Mouse (Mus musculus) right cerebral cortex, postnatal 36 days (tissue): ENCODE data around the gene Il17rc.

Experiments
- DNase-seq, 2 experiments: peaks; one replicate each; pipeline ENCODE4 v3.0.0; 2022; ENCODE audit warnings: low spot score in 2 of 2, mixed read lengths in 1 of 2

Il17rc gene

DNA sequence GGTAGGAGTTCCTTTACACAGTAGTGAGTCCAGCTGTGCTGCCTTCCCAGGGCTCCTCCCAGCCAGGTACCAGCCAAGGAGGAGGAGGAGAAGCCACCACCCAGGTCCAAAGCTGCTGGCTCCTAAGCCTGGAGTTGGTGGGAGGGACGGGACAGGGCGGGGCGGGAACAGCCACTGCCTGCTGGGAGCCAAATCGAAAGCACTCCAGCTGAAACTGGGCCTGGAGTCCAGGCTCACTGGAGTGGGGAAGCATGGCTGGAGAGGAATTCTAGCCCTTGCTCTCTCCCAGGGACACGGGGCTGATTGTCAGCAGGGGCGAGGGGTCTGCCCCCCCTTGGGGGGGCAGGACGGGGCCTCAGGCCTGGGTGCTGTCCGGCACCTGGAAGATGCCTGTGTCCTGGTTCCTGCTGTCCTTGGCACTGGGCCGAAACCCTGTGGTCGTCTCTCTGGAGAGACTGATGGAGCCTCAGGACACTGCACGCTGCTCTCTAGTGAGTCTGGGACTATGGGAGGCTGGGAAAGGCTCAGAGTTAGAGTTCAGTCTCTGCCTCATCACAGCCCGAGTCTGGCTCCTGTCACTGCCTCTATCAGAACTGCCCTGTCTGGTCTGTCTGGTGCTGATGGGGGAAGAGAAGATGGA, at the start of gene Il17rc:
Il17rc (plus strand) TSS at position 131 of the 640 bp plus-strand sequence.
- no peak for DNase-seq

DNA sequence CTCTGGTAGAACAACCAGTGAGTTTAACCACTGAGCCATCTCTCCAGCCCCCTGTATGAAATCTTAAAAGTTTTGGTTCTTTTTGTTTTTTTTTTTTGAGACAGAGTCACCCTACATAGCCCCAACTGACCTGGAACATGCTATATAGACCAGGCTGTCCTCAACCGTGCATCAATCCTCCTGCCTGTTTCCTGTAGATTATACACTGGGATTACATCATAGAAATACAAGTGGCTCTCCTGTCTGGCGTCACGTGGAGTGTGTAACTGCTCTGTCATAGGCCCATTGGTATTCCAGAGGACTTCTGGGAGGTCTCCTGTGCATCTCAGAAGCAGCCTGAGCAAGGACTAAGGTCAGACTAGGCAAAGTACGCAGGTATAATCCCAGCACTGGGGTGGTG, 48.2 kb upstream of the Il17rc start:
- no peak for DNase-seq

DNA sequence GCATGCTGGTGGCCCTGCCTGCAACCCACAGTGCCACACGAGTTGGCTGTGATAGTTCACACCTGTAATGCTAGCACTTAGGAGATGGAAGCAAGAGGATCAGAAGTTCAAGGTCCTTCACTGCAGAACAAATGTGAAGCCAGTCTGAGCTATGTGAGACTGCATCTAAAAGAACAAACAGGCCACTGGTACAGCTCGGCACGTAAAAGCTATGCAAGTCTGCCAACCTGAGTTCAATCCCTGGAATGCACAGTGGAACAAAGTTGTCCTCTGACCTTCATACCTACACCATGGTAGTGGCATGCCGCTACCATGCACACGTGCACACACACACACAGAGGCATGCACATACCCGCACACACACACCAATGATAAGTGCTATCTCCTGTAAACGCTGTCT, 47.0 kb upstream of the Il17rc start:
- no peak for DNase-seq

DNA sequence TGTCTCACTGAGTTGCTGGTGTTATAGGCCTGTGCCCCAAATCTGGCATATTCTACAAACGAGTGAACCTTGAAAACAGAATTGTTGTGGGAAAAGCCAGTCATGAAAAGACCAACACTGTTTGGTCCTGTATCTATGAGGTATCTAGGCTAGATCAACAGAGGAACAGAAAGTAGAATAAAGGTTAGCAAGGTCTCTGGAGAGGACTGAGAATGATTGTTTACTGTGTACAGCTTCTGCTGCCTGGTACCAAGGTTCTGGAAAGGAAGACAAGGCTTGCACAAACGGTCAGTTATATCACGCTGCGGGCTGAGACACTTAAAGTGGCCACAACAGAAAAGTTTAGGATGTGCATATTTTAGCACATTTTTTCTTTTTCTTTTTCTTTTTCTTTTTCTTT, 44.5 kb upstream of the Il17rc start:
- no peak for DNase-seq

DNA sequence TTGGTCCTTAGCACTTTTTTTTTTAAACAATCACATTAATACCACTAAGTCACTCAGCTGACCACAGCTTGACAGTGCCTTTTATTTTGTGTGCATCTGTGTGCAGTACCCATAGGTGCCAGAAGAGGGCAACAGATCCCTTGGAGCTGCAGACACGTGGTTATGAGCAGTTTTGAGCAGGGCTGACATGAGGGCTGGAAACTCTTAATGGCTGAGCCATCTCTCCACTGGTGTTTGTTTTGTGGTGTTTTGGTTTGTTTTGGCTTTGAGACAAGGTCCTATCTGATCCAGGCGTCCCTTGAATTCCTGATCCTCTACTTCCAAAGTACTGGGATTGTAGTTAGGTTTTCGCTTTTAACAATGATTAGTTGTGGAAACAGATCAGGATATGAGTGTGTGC, 43.8 kb upstream of the Il17rc start:
- no peak for DNase-seq

DNA sequence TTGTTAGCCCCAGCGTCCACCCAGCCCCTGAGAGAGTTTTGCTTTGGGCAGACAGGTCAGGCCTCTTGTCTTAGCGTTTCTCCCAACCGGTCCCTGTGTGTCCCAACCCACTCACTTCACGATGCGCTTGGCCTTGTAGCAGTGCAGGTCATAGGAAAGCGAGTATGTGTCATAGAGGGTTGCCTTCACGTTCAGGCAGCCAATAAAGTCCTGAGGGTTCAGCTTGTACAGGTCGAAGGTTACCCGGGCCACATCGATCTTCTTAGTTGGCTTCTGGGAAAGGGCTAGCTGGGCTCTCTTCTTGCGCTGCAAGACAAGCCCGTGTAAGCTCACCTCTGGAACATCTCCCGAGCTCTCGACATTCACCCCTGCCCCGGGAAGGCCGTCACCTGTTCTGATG, 43.2 kb upstream of the Il17rc start:
- DNase-seq: no peak

DNA sequence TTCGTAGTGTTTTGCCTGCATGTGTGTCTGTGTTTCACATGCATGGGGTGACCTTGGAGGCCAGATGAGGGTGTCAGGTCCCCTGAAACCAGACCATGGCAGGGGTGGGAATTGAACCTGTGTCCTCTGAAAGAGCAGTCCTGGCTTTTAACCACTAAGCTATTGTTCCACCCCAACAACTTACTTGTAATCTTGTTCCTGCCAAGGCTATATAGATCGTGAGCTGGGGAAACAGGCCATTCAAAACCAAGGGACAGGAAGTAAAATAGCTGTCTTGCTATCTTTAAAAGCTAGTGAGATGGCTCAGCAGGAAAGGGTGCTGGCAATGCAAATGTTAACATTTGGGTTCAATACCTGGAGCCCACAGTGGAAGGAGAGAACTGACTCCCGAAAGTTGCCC, 41.3 kb upstream of the Il17rc start:
- DNase-seq: no peak

DNA sequence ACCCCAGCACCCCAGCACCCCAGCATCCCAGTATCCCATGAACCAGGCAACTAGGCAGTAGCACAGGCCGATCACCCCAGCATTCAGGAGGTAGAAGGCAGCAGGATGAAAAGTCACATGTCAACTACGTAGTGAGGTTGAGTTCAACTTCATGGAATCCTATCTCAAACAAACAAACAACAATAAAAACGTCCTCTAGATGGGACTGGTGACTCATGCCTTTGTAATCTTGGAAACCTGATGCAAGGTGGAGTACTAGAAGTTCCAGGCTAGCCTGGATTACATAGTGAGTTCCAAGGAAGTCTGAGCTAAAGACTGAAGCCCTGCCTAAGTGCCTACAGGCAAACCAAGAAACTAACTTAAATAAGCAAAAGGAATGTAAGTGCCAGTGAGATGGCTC, 40.4 kb upstream of the Il17rc start:
- DNase-seq: no peak

DNA sequence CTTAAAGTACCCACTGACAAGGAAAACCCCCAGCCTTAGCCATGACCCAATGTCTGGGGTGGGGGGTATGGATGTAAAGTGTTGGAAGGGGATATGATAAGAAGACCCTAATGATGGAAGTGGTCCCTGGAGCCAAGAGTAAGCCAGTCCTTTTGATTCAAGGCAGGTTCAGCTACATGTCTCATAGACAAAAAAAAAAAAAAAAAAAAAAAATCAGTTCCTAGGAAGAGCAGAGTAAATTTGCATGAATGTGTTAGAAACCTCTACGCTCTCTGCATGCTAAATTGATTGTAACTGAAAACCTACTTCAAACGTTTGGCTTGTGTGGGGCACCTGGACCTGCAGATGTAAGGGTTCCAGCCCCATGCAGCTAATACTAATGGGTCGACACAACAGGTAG, 39.4 kb upstream of the Il17rc start:
- no peak for DNase-seq

DNA sequence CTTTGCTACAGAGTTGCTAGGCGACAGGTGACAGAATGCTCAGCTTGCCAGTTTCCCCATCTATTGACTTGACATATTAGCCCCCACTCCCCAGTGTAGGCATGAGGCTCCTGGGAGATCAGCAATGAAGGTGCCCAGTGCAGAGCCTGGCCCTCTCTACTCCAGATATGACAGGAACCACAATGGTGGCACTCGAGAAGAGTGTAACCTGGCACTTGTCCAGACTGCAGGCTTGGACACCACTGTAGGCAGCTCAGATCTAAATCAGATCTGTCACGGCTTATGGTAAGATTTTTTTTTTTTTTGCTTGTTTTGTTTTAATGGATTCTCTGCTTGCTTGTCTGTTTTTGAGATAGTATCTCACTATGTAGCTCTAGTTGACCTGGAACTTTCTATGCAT, 37.6 kb upstream of the Il17rc start:
- DNase-seq: no peak

DNA sequence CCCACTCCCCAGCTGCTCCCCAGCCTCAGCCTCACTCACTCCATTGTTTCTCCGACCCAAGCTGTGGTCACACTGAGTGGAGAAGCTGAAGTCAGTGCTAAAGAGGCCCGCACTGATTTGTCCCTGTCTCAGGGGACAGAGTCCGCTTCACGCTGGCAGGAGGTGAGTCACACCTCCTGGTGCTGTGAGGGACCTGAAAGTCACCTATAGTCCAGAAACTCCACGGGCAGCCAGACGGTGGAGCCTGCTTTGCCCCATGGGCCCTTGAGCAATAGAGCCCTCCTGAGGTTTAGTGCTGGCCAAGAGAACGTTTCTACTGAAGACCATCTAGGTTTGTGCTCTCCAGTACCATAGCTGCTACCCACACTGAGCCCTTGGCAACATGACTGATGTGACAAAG, 36.5 kb upstream of the Il17rc start:
- DNase-seq: no peak

DNA sequence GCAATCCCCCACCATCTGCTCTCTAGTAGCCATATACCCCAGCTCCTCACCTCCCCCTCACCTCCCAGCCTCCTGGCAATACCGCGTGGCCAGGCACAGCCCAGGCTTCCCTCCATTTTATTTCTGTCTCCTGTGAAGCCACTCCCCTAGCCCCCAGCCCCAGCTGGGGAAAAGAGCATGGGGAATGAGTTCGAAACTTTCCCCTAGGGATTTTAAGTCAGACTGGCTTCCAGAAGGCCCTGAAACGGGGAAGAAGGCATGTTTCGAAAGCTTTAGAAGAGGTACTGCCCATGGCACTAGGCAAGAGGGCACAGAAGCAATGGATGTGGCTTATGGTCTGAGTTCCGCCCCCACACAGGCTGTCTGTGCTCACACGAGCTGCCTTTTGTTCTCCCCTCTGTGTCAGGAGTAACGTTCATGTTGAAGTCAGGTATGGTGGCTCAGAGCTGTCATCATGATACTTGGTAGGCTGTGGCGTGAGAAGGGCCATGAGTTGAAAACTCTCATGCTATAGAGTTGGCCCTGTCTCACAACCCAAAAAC, 35.5 kb upstream of the Il17rc start, which contains the start of gene Cidec:
Cidec (minus strand) TSS at position 97 of the 542 bp plus-strand sequence.
- DNase-seq: no peak

DNA sequence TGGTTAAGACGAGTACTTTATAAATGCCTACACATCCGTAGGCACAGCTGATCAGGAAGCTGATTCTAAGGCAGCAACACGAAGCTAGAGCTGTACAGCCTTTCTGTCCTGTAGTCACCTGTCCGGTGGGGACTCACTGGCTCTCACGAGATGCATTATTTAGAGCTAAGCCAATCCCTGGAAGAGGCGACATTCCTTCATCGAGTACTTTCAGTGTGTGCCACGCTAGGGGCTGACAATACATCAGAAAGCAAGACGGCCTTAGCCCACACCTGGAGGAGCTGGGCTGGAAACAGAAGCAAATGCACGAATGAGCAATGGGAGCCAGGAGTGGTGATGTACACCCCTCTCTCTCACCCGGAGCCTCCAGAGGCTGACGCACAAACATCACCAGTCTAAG, 34.1 kb upstream of the Il17rc start:
- no peak for DNase-seq

DNA sequence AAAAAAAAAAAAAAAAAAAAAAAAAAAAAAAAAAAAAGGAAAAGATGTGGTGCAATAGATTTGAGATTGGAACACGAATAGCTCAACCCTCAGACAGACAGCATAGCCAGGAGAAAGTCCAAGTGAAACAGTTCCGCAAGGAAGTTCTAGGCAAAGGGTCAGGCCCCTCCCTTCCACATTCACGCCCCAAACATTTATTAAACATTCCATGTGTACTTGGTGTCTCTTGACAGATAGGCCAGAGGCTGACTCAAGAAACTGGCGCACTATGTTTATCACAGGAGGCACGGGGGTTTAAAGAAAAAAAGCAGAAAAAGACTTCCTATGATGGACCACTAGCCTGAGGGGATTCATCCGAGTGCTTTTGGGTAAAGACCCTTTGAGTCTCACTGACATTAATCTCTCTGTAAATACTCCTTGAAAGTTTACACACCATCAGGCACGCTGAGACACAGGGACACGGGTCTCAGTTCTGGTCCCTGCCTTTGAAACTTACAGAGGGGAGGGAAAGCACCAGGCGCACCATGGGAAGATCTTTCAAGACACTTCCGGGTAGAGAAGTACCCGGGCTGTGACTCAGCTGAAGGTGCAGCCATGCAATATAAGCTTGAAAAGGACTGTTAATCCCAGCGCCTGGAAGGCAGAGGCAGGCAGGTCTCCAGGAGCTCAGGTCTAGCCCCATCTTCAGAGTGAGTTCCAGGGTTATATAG, 32.4 kb upstream of the Il17rc start:
- no peak for DNase-seq

DNA sequence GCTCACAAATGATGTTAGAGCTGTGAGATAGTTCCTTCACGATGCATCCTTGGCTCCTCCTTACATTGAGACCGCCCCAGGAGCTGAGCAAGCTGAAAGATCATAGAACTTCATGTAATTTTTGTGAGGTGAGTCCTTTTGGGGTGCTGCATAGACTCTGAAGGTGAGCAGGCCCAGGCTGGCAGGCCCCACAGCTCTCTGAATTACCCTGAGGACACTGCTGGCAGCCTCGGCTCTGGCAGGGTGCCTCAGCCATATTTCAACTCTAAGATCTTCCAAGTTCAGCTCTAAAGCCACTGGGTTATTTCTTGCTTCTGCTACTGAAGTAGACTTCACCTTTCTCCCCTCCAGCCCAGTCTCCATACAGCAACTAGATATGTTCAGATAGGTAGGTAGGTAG, 30.5 kb upstream of the Il17rc start:
- no peak for DNase-seq

DNA sequence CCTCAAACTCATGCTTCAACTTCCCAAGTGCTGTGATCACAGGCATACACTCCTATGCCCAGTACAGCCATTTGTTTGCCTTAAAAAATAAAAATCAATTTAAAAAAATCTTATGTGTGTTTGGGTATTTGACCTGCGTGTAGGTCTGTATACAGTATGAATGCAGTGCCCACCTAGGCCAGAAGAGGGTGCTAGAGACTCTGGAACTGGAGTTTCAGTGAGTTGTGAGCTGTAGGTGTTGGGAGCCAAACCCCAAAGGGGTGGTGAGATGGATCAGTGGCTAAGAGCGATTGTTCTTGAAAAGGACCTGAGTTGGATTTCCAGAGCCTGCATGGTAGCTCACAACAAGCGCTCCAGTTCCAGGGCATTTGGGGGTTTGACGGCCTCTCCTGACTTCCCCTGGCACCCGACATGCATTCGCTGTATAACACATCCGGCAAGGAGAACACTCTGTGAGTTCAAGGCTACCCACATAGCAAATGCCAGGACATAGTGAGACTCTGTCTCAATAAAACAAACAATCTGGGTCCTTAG, 30.0 kb upstream of the Il17rc start:
- DNase-seq: peak; percentile 29 to 40

DNA sequence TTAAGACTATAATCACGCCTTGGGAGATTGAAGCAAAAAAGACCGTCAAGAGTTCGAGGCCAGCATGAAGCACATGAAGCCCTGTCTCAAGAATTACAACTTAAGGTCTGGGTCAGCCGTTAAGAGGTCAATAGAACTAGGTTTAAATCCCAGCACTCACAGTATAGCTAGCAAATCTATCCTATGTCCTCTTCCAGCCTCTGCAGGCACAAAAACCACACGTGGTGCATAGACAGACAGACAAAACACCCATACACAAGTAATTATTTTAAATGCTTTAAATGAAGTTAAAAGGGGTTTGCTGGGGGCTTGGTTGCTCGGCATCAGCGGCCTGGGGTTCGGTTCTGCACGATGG, 29.2 kb upstream of the Il17rc start:
- DNase-seq: no peak

DNA sequence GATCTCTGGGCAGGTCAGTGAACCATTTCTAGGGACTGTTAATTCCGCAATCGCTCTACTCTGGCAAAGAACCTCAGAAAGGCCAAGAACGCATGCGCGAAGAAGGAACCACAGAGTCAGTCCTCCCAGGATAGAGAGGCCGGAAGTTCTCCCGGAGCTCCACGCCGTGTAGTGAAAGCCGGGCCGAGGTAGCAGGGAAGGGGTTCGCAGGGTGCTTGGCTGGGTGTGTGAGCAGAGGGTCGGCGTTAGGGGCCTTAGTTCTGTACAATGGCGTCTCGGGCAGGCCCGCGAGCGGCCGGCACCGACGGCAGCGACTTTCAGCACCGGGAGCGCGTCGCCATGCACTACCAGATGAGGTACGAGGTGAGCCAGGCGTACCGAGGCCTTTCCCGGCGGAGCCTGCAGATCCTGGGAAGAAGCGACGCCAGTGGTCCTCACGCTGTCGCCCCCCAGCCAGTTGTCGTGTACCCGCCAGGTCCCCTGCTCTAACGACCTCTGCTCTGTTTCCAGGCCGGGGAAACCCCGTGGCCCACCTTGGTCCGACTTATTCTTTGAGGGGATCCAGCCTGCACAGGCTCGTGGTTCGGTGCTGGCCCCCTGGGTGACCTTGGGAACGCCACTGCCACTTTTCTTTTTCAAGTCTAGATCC, 28.7 kb upstream of the Il17rc start, which contains the start of gene Jagn1:
Jagn1 (plus strand) TSS at position 128 of the 649 bp plus-strand sequence.
- peak; percentile 84 to 87 for DNase-seq

DNA sequence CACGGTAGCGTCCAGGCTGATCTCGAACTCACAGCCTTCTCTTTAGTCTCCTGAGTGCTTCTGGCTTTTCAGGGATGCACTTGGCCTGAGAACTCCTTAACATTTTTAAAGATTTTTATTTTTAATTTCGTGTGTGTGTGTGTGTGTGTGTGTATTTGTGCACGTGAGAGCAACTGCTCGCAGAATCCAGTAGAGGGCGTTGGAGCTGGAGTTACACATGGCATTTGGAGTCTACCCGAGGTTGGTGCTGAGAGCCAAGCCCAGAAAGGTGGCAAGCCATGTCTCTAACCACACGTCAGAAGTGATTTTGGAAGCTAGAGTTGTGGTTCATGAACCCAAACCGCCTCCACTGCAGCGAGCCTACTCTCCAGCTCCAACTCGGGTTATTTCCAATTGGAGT, 28.1 kb upstream of the Il17rc start:
- DNase-seq: no peak

DNA sequence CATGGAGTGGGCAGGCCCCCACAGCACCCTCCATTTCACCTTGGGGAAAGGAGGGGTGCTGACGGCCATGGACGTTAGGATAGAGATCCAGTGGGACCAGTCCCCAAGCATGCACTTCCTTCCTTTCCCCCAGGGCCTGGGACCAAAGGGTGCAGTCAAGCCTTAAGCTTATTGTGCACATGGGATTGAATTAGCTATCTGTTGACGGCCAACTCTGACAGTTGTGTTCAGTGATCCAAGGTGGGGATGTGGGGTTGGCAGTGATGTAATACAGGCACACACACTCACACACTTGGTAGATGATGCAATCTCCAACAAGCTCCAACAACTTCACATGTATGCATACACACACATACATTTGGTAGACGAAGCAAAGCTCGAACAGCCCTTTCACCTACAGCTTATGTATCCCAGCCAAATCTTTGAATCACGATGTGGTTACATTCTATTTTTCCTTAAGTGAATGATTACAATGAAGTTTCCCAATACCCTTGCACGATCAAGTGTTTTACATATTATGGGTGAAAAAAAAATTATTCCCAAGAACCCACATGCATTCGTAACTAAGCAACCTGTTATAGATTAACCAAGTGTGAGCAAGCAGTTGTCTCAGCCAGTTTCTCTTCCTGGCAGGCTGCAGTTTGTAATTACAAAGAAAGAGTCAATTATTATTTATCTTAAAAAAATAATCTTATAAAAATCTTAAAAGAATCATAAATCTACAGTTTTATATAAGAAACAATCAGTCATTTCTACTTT, 26.8 kb upstream of the Il17rc start:
- DNase-seq: no peak

DNA sequence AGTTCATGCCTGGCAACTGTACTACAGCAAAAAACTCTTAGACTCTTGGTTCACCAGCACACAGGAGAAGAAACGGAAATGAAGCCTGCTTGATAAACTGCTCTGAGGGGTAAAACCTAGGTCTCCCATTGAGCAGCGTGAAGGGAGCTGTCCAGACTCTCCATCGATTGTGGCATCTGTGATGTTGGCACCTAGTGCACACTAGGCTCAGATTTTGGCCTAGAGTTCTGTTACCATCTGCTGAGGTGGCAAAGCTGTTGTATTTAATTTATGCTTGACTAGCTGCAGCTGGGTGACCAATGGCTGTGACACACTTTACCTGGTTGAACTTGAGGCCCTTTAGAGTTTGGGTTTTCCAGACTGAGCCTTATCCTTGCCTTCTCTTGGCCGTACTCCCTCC, 23.6 kb upstream of the Il17rc start:
- no peak for DNase-seq

DNA sequence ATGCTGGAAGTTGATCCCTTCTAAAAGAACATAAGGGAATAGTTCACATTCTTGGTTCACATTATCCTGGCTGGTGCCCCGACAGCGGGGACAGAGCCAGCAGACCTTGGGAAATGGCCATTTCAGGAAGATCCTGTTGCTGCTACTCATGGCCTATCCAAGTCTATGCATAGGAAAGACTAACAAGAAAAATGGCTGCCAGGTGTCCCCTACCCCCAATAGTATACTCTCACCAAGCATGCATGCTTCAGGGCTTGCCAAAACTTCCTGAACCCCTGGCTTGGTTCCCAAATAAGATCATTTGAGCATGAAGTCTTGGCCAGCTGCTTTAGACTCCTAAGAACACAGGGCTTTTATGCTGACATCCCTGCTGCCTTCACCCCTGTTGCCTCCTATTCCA, 19.4 kb upstream of the Il17rc start:
- DNase-seq: no peak
